Mouse (Mus musculus) MEL (cell line): ENCODE data around the gene Gm20696. TPM values are rescaled to one million over a fixed set of nuclear protein-coding genes. Genes with fewer than 3 reads are reported as not detected.

Experiments used
- DNase-seq: peaks from one replicate; pipeline ENCODE4 v3.0.0; 2011; ENCODE audit warnings: low read depth, low spot score
- H3K27ac ChIP-seq: 2 replicates; pipeline ENCODE4 v1.5.1; 2012; ENCODE audit warnings: low read depth, mild to moderate bottlenecking, control low read depth, low read length, moderate library complexity; ENCODE audit not compliant: control insufficient read depth
- H3K27me3 ChIP-seq, 2 experiments: fragments of 150-350 bp in 1 of 2; sonication (generic) in 1 of 2; 2 replicates each; pipeline ENCODE4 v1.6.1; 2012; ENCODE audit warnings: low read length in 2 of 2, mild to moderate bottlenecking in 2 of 2, improper control_type of control experiment in 1 of 2, moderate library complexity in 1 of 2; ENCODE audit not compliant: insufficient read depth in 2 of 2, control insufficient read depth in 1 of 2
- H3K36me3 ChIP-seq, 2 experiments: 2 replicates each; pipeline ENCODE4 v1.6.1; 2012 to 2014; ENCODE audit warnings: low read length in 2 of 2, improper control_type of control experiment in 1 of 2, inconsistent platforms in 1 of 2, mild to moderate bottlenecking in 1 of 2; ENCODE audit not compliant: insufficient read depth in 2 of 2, control insufficient read depth in 1 of 2
- H3K4me1 ChIP-seq, 2 experiments: fragments of 150-350 bp in 1 of 2; sonication (generic) in 1 of 2; 2 replicates each; pipeline ENCODE4 v1.6.1; 2012; ENCODE audit warnings: low read length in 2 of 2, improper control_type of control experiment in 1 of 2, mild to moderate bottlenecking in 1 of 2; ENCODE audit not compliant: insufficient read depth in 2 of 2, control insufficient read depth in 1 of 2
- H3K4me3 ChIP-seq, 2 experiments: fragments of 150-350 bp in 1 of 2; sonication (generic) in 1 of 2; 2 replicates each; pipeline ENCODE4 v1.5.1; 2012; ENCODE audit warnings: low read depth in 2 of 2, low read length in 2 of 2, mild to moderate bottlenecking in 2 of 2, moderate library complexity in 2 of 2, control low read depth in 1 of 2, improper control_type of control experiment in 1 of 2; ENCODE audit not compliant: control insufficient read depth in 1 of 2, insufficient read depth in 1 of 2
- H3K79me2 ChIP-seq: 2 replicates; pipeline ENCODE4 v1.6.1; 2012; ENCODE audit warnings: mild to moderate bottlenecking, low read length, moderate library complexity; ENCODE audit not compliant: control insufficient read depth, poor library complexity, insufficient read depth
- H3K9ac ChIP-seq: 2 replicates; pipeline ENCODE4 v1.6.1; 2012; ENCODE audit warnings: low read depth, mild to moderate bottlenecking, control low read depth, low read length, moderate library complexity; ENCODE audit not compliant: control insufficient read depth, poor library complexity, severe bottlenecking
- H3K9me3 ChIP-seq: fragments of 150-350 bp; sonication (generic); replicated peaks from 2 replicates; pipeline ENCODE4 v1.6.1; 2012; ENCODE audit warnings: mild to moderate bottlenecking, low read length, improper control_type of control experiment, moderate library complexity; ENCODE audit not compliant: insufficient read depth
- BHLHE40 ChIP-seq: IDR thresholded peaks from 2 replicates; pipeline ENCODE4 v1.6.1; 2012; ENCODE audit warnings: low read depth, mild to moderate bottlenecking, inconsistent platforms, low read length, improper control_type of control experiment, borderline replicate concordance
- ELF1 ChIP-seq: IDR thresholded peaks from 2 replicates; pipeline ENCODE4 v1.6.1; 2014; ENCODE audit warnings: low read depth, mild to moderate bottlenecking, inconsistent platforms, low read length, improper control_type of control experiment, moderate library complexity
- EP300 ChIP-seq, 2 experiments: IDR thresholded peaks; 2 replicates each; pipeline ENCODE4 v1.6.1; 2011; ENCODE audit warnings: improper control_type of control experiment in 2 of 2, low read length in 2 of 2, low read depth in 1 of 2, mild to moderate bottlenecking in 1 of 2
- MAX ChIP-seq: IDR thresholded peaks from 2 replicates; pipeline ENCODE4 v1.6.1; 2011; ENCODE audit warnings: low read length, improper control_type of control experiment
- MAZ ChIP-seq: IDR thresholded peaks from 2 replicates; pipeline ENCODE4 v1.6.1; 2012; ENCODE audit warnings: low read depth, mild to moderate bottlenecking, inconsistent platforms, low read length, improper control_type of control experiment
- MEF2A ChIP-seq: IDR thresholded peaks from 2 replicates; pipeline ENCODE4 v1.6.1; 2014; ENCODE audit warnings: low read depth, mild to moderate bottlenecking, inconsistent platforms, low read length, improper control_type of control experiment; ENCODE audit not compliant: poor library complexity, insufficient replicate concordance, severe bottlenecking; ENCODE audit errors: extremely low read depth
- MYC ChIP-seq: IDR thresholded peaks from 2 replicates; pipeline ENCODE4 v1.6.1; 2011; ENCODE audit warnings: low read depth, mild to moderate bottlenecking, low read length, improper control_type of control experiment, moderate library complexity
- NRF1 ChIP-seq: IDR thresholded peaks from 2 replicates; pipeline ENCODE4 v1.6.1; 2014; ENCODE audit warnings: low read depth, mild to moderate bottlenecking, inconsistent platforms, low read length, improper control_type of control experiment, moderate library complexity; ENCODE audit not compliant: poor library complexity, insufficient read depth, severe bottlenecking
- POLR2AphosphoS5 ChIP-seq: IDR thresholded peaks from 2 replicates; pipeline ENCODE4 v1.6.1; 2012; ENCODE audit warnings: low read depth, borderline replicate concordance, mild to moderate bottlenecking, inconsistent platforms, low read length, moderate library complexity, mixed read lengths
- RAD21 ChIP-seq: IDR thresholded peaks from 2 replicates; pipeline ENCODE4 v1.6.1; 2011; ENCODE audit warnings: mild to moderate bottlenecking, low read depth, low read length, improper control_type of control experiment
- SIN3A ChIP-seq: IDR thresholded peaks from 2 replicates; pipeline ENCODE4 v1.6.1; 2012; ENCODE audit warnings: low read length, improper control_type of control experiment, inconsistent platforms
- SMC3 ChIP-seq: IDR thresholded peaks from 2 replicates; pipeline ENCODE4 v1.6.1; 2011; ENCODE audit warnings: low read depth, low read length, improper control_type of control experiment
- TAL1 ChIP-seq: IDR thresholded peaks from 2 replicates; pipeline ENCODE4 v1.6.1; 2012; ENCODE audit warnings: mild to moderate bottlenecking, inconsistent platforms, low read length, moderate library complexity, mixed read lengths
- USF1 ChIP-seq: IDR thresholded peaks from 2 replicates; pipeline ENCODE4 v1.6.1; 2014; ENCODE audit warnings: low read depth, mild to moderate bottlenecking, inconsistent platforms, low read length, improper control_type of control experiment, moderate library complexity
- ZC3H11A ChIP-seq: IDR thresholded peaks from 2 replicates; pipeline ENCODE4 v1.6.1; 2012; ENCODE audit warnings: low read depth, mild to moderate bottlenecking, inconsistent platforms, low read length, improper control_type of control experiment
- polyA plus RNA-seq, 2 experiments: library from polyadenylated mRNA; stranded (reverse) in 1 of 2; unstranded in 1 of 2; fragments of >175 nt in 1 of 2; fragments of >200 nt in 1 of 2; gene quantifications; 2 replicates each; pipeline versions ENCODE4 v1.2.1 to v1.2.4; 2012; ENCODE audit warnings: low replicate concordance in 2 of 2, low read depth in 1 of 2; ENCODE audit not compliant: insufficient read length in 2 of 2, insufficient read depth in 1 of 2, missing spikeins in 1 of 2
- total RNA-seq: library from RNA; depleted of rRNA; stranded (reverse); fragments of 300-350 nt; gene quantifications from 2 replicates; pipeline ENCODE4 v1.2.3, GENCODE M21; 2012

The Gm20696 gene
- total and polyA plus RNA-seq, 3 experiments: 0.07 to 0.39 TPM; not detected in 1

DNA sequence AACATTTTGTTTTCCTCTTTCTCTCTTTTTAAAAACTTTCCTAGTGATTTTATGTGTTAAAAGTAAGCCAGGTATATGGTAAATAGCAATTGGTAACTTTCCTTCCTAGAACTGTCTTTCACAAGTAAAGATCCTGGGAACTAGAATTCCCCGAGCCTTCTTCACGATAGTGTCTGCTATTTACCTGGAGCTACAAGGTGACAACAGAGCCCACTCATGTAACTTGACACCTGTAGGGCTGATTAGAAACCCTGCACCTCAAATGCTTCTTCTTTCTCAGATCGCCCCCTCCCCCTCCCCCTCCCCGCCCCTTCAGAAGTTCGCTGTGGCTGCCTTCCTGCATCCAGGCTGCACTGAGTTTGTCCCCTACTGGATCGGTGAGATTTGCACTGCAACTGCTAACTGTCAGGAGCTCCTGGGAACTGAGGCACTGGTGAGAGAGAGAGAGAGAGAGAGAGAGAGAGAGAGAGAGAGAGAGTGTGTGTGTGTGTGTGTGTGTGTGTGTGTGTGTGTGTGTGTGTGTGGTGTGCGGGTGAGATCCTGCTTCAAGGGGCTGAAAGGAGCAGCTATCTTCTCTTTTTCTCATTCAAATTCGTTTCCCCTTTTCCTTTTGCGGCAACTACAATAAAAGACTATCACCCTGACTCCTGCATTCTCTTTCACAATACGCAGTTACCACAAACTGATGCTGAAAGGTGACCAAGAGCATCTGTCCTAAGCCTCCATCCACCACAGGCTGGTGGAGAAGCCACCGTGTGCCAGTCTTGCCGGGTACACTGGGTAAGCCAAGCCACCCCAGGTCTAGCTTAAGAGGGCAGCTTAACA is 403.3 kb downstream of the Gm20696 start:
- Histone ChIP-seq H3K9me3 (no peaks in the 10 kb centered on the region), H3K4me3 (no peak overlapping the region), H3K9ac (no peak overlapping the region), H3K27ac (no peak overlapping the region), H3K4me1 (peaks cover 0 to 3% of the 10 kb centered on the region in 2 experiments; a peak in 1 of 4 replicates), H3K27me3 (no peaks in the 10 kb centered on the region), H3K36me3 (no peaks in the 10 kb centered on the region), H3K79me2 (no peaks in the 10 kb centered on the region)
- no peak for TF ChIP-seq BHLHE40
- no peak for TF ChIP-seq SMC3
- no peak for TF ChIP-seq NRF1
- TF ChIP-seq ZC3H11A: no peak
- no peak for TF ChIP-seq MAZ
- no peak for TF ChIP-seq USF1
- no peak for TF ChIP-seq RAD21
- TF ChIP-seq EP300 (IDR thresholded peaks at IDR 0.05; ENCODE audit: low read depth in 1 of 2, low read length in 2 of 2): no peak
- no peak for TF ChIP-seq MAX
- no peak for TF ChIP-seq SIN3A
- no peak for TF ChIP-seq MYC
- TF ChIP-seq POLR2AphosphoS5: no peak
- no peak for TF ChIP-seq ELF1
- no peak for TF ChIP-seq MEF2A
- peak; percentile 13 for DNase-seq

DNA sequence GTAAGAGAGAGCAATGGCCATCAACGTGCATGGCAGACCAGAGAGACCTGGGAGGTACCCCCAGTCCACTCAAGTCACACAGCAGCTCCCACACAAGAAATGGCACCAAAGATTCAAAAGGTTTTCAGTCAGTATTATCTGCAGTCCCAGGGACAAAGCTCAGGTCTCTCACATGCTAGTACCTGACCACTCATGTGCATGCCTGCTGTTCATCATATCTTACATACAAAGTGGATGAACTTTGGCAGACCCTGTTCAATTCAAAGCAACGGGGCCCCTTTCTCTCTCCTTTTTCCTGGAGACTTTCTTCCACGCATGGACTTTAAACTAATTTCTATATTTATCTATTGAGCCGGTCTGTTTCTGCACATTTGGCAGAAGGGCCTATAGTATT is 404.9 kb downstream of the Gm20696 start:
- H3K9me3 ChIP-seq: no peaks in the 10 kb centered on the region
- no peak overlapping the region for H3K9ac ChIP-seq
- H3K36me3 ChIP-seq: no peaks in the 10 kb centered on the region
- H3K79me2 ChIP-seq: no peaks in the 10 kb centered on the region
- peaks cover 0 to 3% of the 10 kb centered on the region in 2 experiments; a peak in 1 of 4 replicates for H3K4me1 ChIP-seq
- no peak overlapping the region for H3K27ac ChIP-seq
- H3K4me3 ChIP-seq: no peak overlapping the region
- TF ChIP-seq RAD21: no peak
- TF ChIP-seq TAL1: no peak
- DNase-seq: no peak
- H3K27me3 ChIP-seq: no peaks in the 10 kb centered on the region
